Comparison of ENCODE assay signal across 12 mouse cellular contexts in genomic region chr6:145794671-145795070, GRCm38 (mm10). TPM values are rescaled to one million over a fixed set of nuclear protein-coding genes. Genes with fewer than 3 reads are reported as not detected.
DNase-seq lines count a peak whose midpoint lies in the region; ATAC-seq and TF ChIP-seq lines count a peak whose summit lies in the region.
"Had no signal": no experiment of that assay in that cellular context is flagged by ENCODE, and none has a peak within 500 bp of the region (broad histone marks: within the 10 kb centered on the region; RNA-seq: fewer than 3 reads in every experiment).

No protein-coding gene starts in this region.

- H3K27ac ChIP-seq in heart, embryonic 11.5 days (ENCODE audit: low read depth, low read length): no peak overlapping the region
- no peak overlapping the region for H3K27ac ChIP-seq in lung, postnatal 0 days (ENCODE audit: low read length)
- no peak overlapping the region for H3K27ac ChIP-seq in small intestine, adult 2 months (ENCODE audit: insufficient read depth, low read depth, low read length)
- H3K27ac ChIP-seq: macrophage; neural tube, embryonic 13.5 days had no signal

- H3K27me3 ChIP-seq in heart, embryonic 11.5 days (ENCODE audit: control insufficient read depth, insufficient read depth, low read length): no peaks in the 10 kb centered on the region
- no peaks in the 10 kb centered on the region for H3K27me3 ChIP-seq in lung, postnatal 0 days (replicated peaks; ENCODE audit: insufficient read depth, low read length)
- no peaks in the 10 kb centered on the region for H3K27me3 ChIP-seq in small intestine, adult 2 months (ENCODE audit: control insufficient read depth, insufficient read depth, low read length)
- H3K27me3 ChIP-seq: neural tube, embryonic 13.5 days had no signal

- peak; percentile 65 for TF ChIP-seq CTCF in lung, postnatal 0 days (IDR thresholded peaks at IDR 0.05)
- peak; percentile 30; the same call in 1 of the 2 replicates for TF ChIP-seq CTCF in small intestine, adult 2 months (IDR thresholded peaks at IDR 0.05; ENCODE audit: extremely low read depth, insufficient read length, insufficient replicate concordance, low read depth, low read length)

- TF ChIP-seq POLR2A in small intestine, adult 2 months (IDR thresholded peaks at IDR 0.05; ENCODE audit: low read depth, low read length): no peak

- H3K9ac ChIP-seq in heart, embryonic 11.5 days (ENCODE audit: low read depth, low read length): no peak overlapping the region
- H3K9ac ChIP-seq in lung, postnatal 0 days (replicated peaks; ENCODE audit: low read depth): no peak overlapping the region
- H3K9ac ChIP-seq: neural tube, embryonic 13.5 days had no signal

- no peak overlapping the region for H3K4me2 ChIP-seq in heart, embryonic 11.5 days
- H3K4me2 ChIP-seq in lung, postnatal 0 days (replicated peaks; ENCODE audit: low read depth, low read length): no peak overlapping the region
- H3K4me2 ChIP-seq: neural tube, embryonic 13.5 days had no signal

- no peak overlapping the region for H3K4me3 ChIP-seq in heart, embryonic 11.5 days (ENCODE audit: low read depth, low read length)
- no peak overlapping the region for H3K4me3 ChIP-seq in lung, postnatal 0 days (ENCODE audit: low read depth, low read length)
- no peak overlapping the region for H3K4me3 ChIP-seq in small intestine, adult 2 months (ENCODE audit: low read depth, low read length)
- H3K4me3 ChIP-seq: neural tube, embryonic 13.5 days had no signal

- WGBS in heart, embryonic 11.5 days (ENCODE audit: insufficient replicate concordance): 61% methylated on average over 4 of the region's 4 CpGs
- 60% methylated on average over 4 of the region's 4 CpGs for WGBS in lung, postnatal 0 days
- WGBS in small intestine, adult 2 months: 65% methylated on average over 4 of the region's 4 CpGs

- no peaks in the 10 kb centered on the region for H3K9me3 ChIP-seq in heart, embryonic 11.5 days (replicated peaks; ENCODE audit: control insufficient read depth, low read length)
- H3K9me3 ChIP-seq in lung, postnatal 0 days (ENCODE audit: low read length): no peaks in the 10 kb centered on the region
- H3K9me3 ChIP-seq: neural tube, embryonic 13.5 days had no signal

- DNase-seq in heart, adult 11 months: peak; percentile 75
- no peak for DNase-seq in lung, postnatal 0 days (ENCODE audit: low spot score)
- DNase-seq in lung, postnatal 25 days (ENCODE audit: low spot score): no peak
- DNase-seq in WW6 (ENCODE audit: low read depth, low spot score): peak; percentile 29
- no peak for DNase-seq in layer of hippocampus, adult 9-11 months
- no peak for DNase-seq in right cerebral cortex, adult 2 months (ENCODE audit: low spot score in 2 of 2)
- DNase-seq: heart, postnatal 4 days had no signal

- no peaks in the 10 kb centered on the region for H3K36me3 ChIP-seq in heart, embryonic 11.5 days (ENCODE audit: control insufficient read depth, insufficient read depth, low read length)
- H3K36me3 ChIP-seq in lung, postnatal 0 days (ENCODE audit: insufficient read depth, low read length): no peaks in the 10 kb centered on the region
- H3K36me3 ChIP-seq in small intestine, adult 2 months (ENCODE audit: control insufficient read depth, insufficient read depth, low read length): no peaks in the 10 kb centered on the region
- H3K36me3 ChIP-seq: G1E; neural tube, embryonic 13.5 days had no signal

- H3K4me1 ChIP-seq in heart, embryonic 11.5 days (ENCODE audit: control insufficient read depth, insufficient read depth, low read length): peaks cover 35% of the 10 kb centered on the region
- H3K4me1 ChIP-seq in lung, postnatal 0 days (ENCODE audit: insufficient read depth, low read depth, low read length): peaks cover 7% of the 10 kb centered on the region; the same call in 1 of the 2 replicates
- H3K4me1 ChIP-seq in small intestine, adult 2 months (ENCODE audit: control insufficient read depth, insufficient read depth, insufficient read length, low read length): 0 out of 2 replicates have a peak, but pooled peaks cover 2% of the 10 kb centered on the region

- ATAC-seq in heart, embryonic 11.5 days (replicated peaks; ENCODE audit: insufficient number of reproducible peaks, low FRiP score, low TSS enrichment): no peak
- ATAC-seq in lung, postnatal 0 days: no peak

- TF ChIP-seq EP300 in lung, postnatal 0 days (IDR thresholded peaks at IDR 0.05): no peak

RNA-seq across cellular contexts. Expression of gene Rassf8, which starts 48.1 kb away (rescaled TPM):
- polyA plus RNA-seq in heart, embryonic 11.5 days (2014; fragmentation: Nextera tagmentation; extraction: Ambion mirVana): 10.0 and 12.5 TPM in 2 replicates
- 15.1 and 18.4 TPM in 2 replicates for polyA plus RNA-seq in lung, postnatal 0 days (2015; fragmentation: Nextera tagmentation; extraction: Ambion mirVana)
- 1.1 and 1.3 TPM in 2 replicates for polyA plus RNA-seq in small intestine, adult 2 months (2012; rRNA removed)
- polyA plus RNA-seq: G1E had no signal

Comparison
In these comparisons a context has a peak if more than half of its experiments do, and no peak if none do; other contexts are left out.
1. DNase-seq: peak in heart, adult 11 months (single experiment) and WW6 (single experiment); none in lung, postnatal 0 days (single experiment), lung, postnatal 25 days (single experiment), layer of hippocampus, adult 9-11 months (single experiment) and right cerebral cortex, adult 2 months (0 of 2).